Mouse (Mus musculus) kidney, postnatal 0 days (tissue): ENCODE results near the gene Sorl1. TPM values are rescaled to one million over a fixed set of nuclear protein-coding genes. Genes with fewer than 3 reads are reported as not detected.

ENCODE experiments used
- ATAC-seq: fragments of 200-750 bp; cut with Nextera tagmentation; replicated peaks from 2 replicates; pipeline ENCODE4 v1.8.0; 2017; ENCODE audit warnings: low read depth, moderate number of reproducible peaks, moderate TSS enrichment, moderate library complexity; ENCODE audit not compliant: low FRiP score
- DNase-seq: peaks from one replicate; pipeline ENCODE4 v3.0.0-alpha.2; 2016; ENCODE audit warnings: low spot score
- H3K27ac ChIP-seq: fragments of 300-500 bp; sonication (generic); 2 replicates; pipeline ENCODE4 v1.5.1; 2014; ENCODE audit warnings: mild to moderate bottlenecking
- H3K27me3 ChIP-seq: fragments of 300-500 bp; sonication (generic); 2 replicates; pipeline ENCODE4 v1.6.1; 2014; ENCODE audit warnings: low read length, mixed read lengths; ENCODE audit not compliant: insufficient read depth
- H3K36me3 ChIP-seq: fragments of 300-500 bp; sonication (generic); 2 replicates; pipeline ENCODE4 v1.6.1; 2014; ENCODE audit warnings: low read length, mixed read lengths; ENCODE audit not compliant: insufficient read depth
- H3K4me1 ChIP-seq: fragments of 300-500 bp; sonication (generic); replicated peaks from 2 replicates; pipeline ENCODE4 v1.6.1; 2014; ENCODE audit warnings: antibody characterized with exemption, low read length, mixed read lengths; ENCODE audit not compliant: insufficient read depth
- H3K4me2 ChIP-seq: fragments of 300-500 bp; sonication (generic); 2 replicates; pipeline ENCODE4 v1.6.1; 2014; ENCODE audit warnings: mild to moderate bottlenecking, low read length, moderate library complexity, mixed read lengths
- H3K4me3 ChIP-seq: fragments of 300-500 bp; sonication (generic); replicated peaks from 2 replicates; pipeline ENCODE4 v1.5.1; 2014; ENCODE audit warnings: low read depth, low read length
- H3K9ac ChIP-seq: fragments of 300-500 bp; sonication (generic); 2 replicates; pipeline ENCODE4 v1.6.1; 2014; ENCODE audit warnings: low read depth, low read length
- H3K9me3 ChIP-seq: fragments of 300-500 bp; sonication (generic); replicated peaks from 2 replicates; pipeline ENCODE4 v1.6.1; 2016; ENCODE audit warnings: low read length, inconsistent platforms, mixed read lengths
- CTCF ChIP-seq: IDR thresholded peaks from 2 replicates; pipeline ENCODE4 v1.5.1; 2016; ENCODE audit warnings: antibody characterized with exemption, low read depth, mild to moderate bottlenecking, moderate library complexity
- WGBS: fragments of 180-500 bp; shearing (Covaris S2); extraction: QIAGEN DNeasy Blood & Tissue Kit; methylation state at CpG from one replicate; pipeline ENCODE4 v1.1.7; 2014; 5-methylcytosine and 5-hydroxymethylcytosine counted together
- polyA plus RNA-seq: library from polyadenylated mRNA; unstranded; fragments of >200 nt; fragmentation: Nextera tagmentation; extraction: Ambion mirVana; gene quantifications from 2 replicates; pipeline ENCODE4 v1.2.1, GENCODE M21; 2015

The Sorl1 gene
- polyA plus RNA-seq, 1 experiment from 2014 or later = 11.1 TPM

GRCm38 (mm10) chr9:42053591-42054190 lies 70.4 kb downstream of the Sorl1 start:
- H3K4me2 ChIP-seq = no peak overlapping the region
- no peaks in the 10 kb centered on the region for H3K4me1 ChIP-seq
- no peak for TF ChIP-seq CTCF
- 86% methylated on average over 12 of the region's 12 CpGs for WGBS
- DNase-seq (no peak), ATAC-seq (no peak)
- H3K27me3 ChIP-seq = no peaks in the 10 kb centered on the region
- no peaks in the 10 kb centered on the region for H3K9me3 ChIP-seq
- no peaks in the 10 kb centered on the region for H3K36me3 ChIP-seq
- no peak overlapping the region for H3K9ac ChIP-seq
- H3K4me3 ChIP-seq = no peak overlapping the region
- H3K27ac ChIP-seq = peak overlapping the region; percentile 73; the same call in 1 of the 2 replicates

GRCm38 (mm10) chr9:42052713-42053356 lies 71.3 kb downstream of the Sorl1 start:
- Histone ChIP-seq H3K4me1 (no peaks in the 10 kb centered on the region), H3K9me3 (no peaks in the 10 kb centered on the region), H3K36me3 (no peaks in the 10 kb centered on the region), H3K27ac (no peak overlapping the region), H3K9ac (no peak overlapping the region; the same call in 1 of the 2 replicates), H3K27me3 (no peaks in the 10 kb centered on the region), H3K4me2 (no peak overlapping the region), H3K4me3 (no peak overlapping the region)
- no peak for TF ChIP-seq CTCF
- 43% methylated on average over 12 of the region's 12 CpGs for WGBS
- peak; percentile 45 for DNase-seq
- no peak for ATAC-seq

GRCm38 (mm10) chr9:42048542-42048941 lies 75.6 kb downstream of the Sorl1 start:
- no peak for ATAC-seq
- 87% methylated on average over 2 of the region's 2 CpGs for WGBS
- Histone ChIP-seq H3K36me3 (0 out of 2 replicates have a peak, but pooled peaks cover under 1% of the 10 kb centered on the region), H3K27ac (no peak overlapping the region), H3K9me3 (no peaks in the 10 kb centered on the region), H3K27me3 (no peaks in the 10 kb centered on the region), H3K4me3 (no peak overlapping the region), H3K4me2 (no peak overlapping the region), H3K4me1 (no peaks in the 10 kb centered on the region), H3K9ac (no peak overlapping the region)
- no peak for DNase-seq
- TF ChIP-seq CTCF = no peak

- no peaks in the 10 kb centered on the region for H3K4me1 ChIP-seq
- ATAC-seq (no peak), DNase-seq (no peak)
- H3K4me2 ChIP-seq = no peak overlapping the region
- no peak for TF ChIP-seq CTCF
- H3K9me3 ChIP-seq = no peaks in the 10 kb centered on the region
- no peak overlapping the region for H3K9ac ChIP-seq
- no peak overlapping the region for H3K27ac ChIP-seq
- 57% methylated on average over 5 of the region's 5 CpGs for WGBS
- 0 out of 2 replicates have a peak, but pooled peaks cover 2% of the 10 kb centered on the region for H3K36me3 ChIP-seq
- no peaks in the 10 kb centered on the region for H3K27me3 ChIP-seq
- H3K4me3 ChIP-seq = no peak overlapping the region
Measured at GRCm38 (mm10) chr9:42047786-42048185, 76.3 kb downstream of the Sorl1 start.

GRCm38 (mm10) chr9:42046248-42046647 lies 77.8 kb downstream of the Sorl1 start:
- Histone ChIP-seq H3K9me3 (no peaks in the 10 kb centered on the region), H3K4me2 (no peak overlapping the region), H3K27me3 (no peaks in the 10 kb centered on the region), H3K4me1 (no peaks in the 10 kb centered on the region), H3K36me3 (0 out of 2 replicates have a peak, but pooled peaks cover 2% of the 10 kb centered on the region), H3K27ac (no peak overlapping the region), H3K9ac (no peak overlapping the region), H3K4me3 (no peak overlapping the region)
- DNase-seq (no peak), ATAC-seq (no peak)
- WGBS = 91% methylated on average over 11 of the region's 11 CpGs
- TF ChIP-seq CTCF = no peak

GRCm38 (mm10) chr9:42044651-42045050 lies 79.4 kb downstream of the Sorl1 start:
- H3K27me3 ChIP-seq = no peaks in the 10 kb centered on the region
- no peak overlapping the region for H3K9ac ChIP-seq
- no peak for TF ChIP-seq CTCF
- WGBS = 60% methylated on average over 8 of the region's 8 CpGs
- ATAC-seq (no peak), DNase-seq (no peak)
- H3K4me3 ChIP-seq = no peak overlapping the region
- no peaks in the 10 kb centered on the region for H3K9me3 ChIP-seq
- no peak overlapping the region for H3K27ac ChIP-seq
- H3K4me1 ChIP-seq = no peaks in the 10 kb centered on the region
- H3K4me2 ChIP-seq = no peak overlapping the region
- 0 out of 2 replicates have a peak, but pooled peaks cover 2% of the 10 kb centered on the region for H3K36me3 ChIP-seq
